Mouse (Mus musculus) myocyte (in vitro differentiated cells): ENCODE data around the gene Hnf4a. TPM values are rescaled to one million over a fixed set of nuclear protein-coding genes. Genes with fewer than 3 reads are reported as not detected.

ENCODE experiments used
- H3K27me3 ChIP-seq: one replicate; pipeline ENCODE4 v1.6.1; 2011; ENCODE audit not compliant: control insufficient read depth, insufficient read depth, insufficient read length
- H3K36me3 ChIP-seq: one replicate; pipeline ENCODE4 v1.6.1; 2011; ENCODE audit not compliant: control insufficient read depth, insufficient read depth
- H3K4me2 ChIP-seq: one replicate; pipeline ENCODE4 v1.6.1; 2011; ENCODE audit warnings: low read depth, control low read depth
- H3K4me3 ChIP-seq: one replicate; pipeline ENCODE4 v1.5.1; 2011; ENCODE audit warnings: mild to moderate bottlenecking, control low read depth, moderate library complexity
- H3K79me2 ChIP-seq: one replicate; pipeline ENCODE4 v1.6.1; 2011; ENCODE audit not compliant: control insufficient read depth, insufficient read depth
- H3ac ChIP-seq: one replicate; pipeline ENCODE4 v1.6.1; 2011; ENCODE audit not compliant: control insufficient read depth, insufficient read length
- CEBPB ChIP-seq: IDR thresholded peaks from 2 replicates; pipeline ENCODE4 v1.6.1; 2011; ENCODE audit warnings: mild to moderate bottlenecking, moderate library complexity; ENCODE audit not compliant: poor library complexity, insufficient read depth, severe bottlenecking
- E2F4 ChIP-seq: IDR thresholded peaks from one replicate; pipeline ENCODE4 v1.6.1; 2011; ENCODE audit warnings: mild to moderate bottlenecking, control low read depth, moderate library complexity; ENCODE audit not compliant: insufficient read depth
- MAX ChIP-seq: IDR thresholded peaks from one replicate; pipeline ENCODE4 v1.6.1; 2011; ENCODE audit warnings: low read depth, mild to moderate bottlenecking, control low read depth
- MYOD1 ChIP-seq, 3 experiments: IDR thresholded peaks; one replicate each; pipeline ENCODE4 v1.6.1; 2011; ENCODE audit warnings: control low read depth in 2 of 3, low read depth in 2 of 3, mild to moderate bottlenecking in 2 of 3, moderate library complexity in 1 of 3; ENCODE audit not compliant: insufficient read length in 2 of 3, control insufficient read depth in 1 of 3
- MYOG ChIP-seq, 3 experiments: IDR thresholded peaks; one replicate each; pipeline ENCODE4 v1.6.1; 2011; ENCODE audit warnings: control low read depth in 2 of 3, low read depth in 2 of 3, mild to moderate bottlenecking in 2 of 3; ENCODE audit not compliant: insufficient read length in 2 of 3, control insufficient read depth in 1 of 3, insufficient read depth in 1 of 3
- POLR2A ChIP-seq: IDR thresholded peaks from one replicate; pipeline ENCODE4 v1.6.1; 2011; ENCODE audit warnings: low read depth, mild to moderate bottlenecking, control low read depth, moderate library complexity; ENCODE audit not compliant: insufficient read length
- POLR2AphosphoS2 ChIP-seq: IDR thresholded peaks from one replicate; pipeline ENCODE4 v1.6.1; 2011; ENCODE audit warnings: low read depth, control low read depth; ENCODE audit not compliant: insufficient read length
- REST ChIP-seq: IDR thresholded peaks from one replicate; pipeline ENCODE4 v1.6.1; 2011; ENCODE audit warnings: mild to moderate bottlenecking, control low read depth, moderate library complexity; ENCODE audit not compliant: insufficient read depth, insufficient read length
- SRF ChIP-seq: IDR thresholded peaks from one replicate; pipeline ENCODE4 v1.6.1; 2011; ENCODE audit warnings: low read depth; ENCODE audit not compliant: control insufficient read depth, insufficient read length
- TCF12 ChIP-seq: IDR thresholded peaks from one replicate; pipeline ENCODE4 v1.6.1; 2011; ENCODE audit warnings: mild to moderate bottlenecking, control low read depth; ENCODE audit not compliant: poor library complexity, insufficient read depth, severe bottlenecking
- TCF3 ChIP-seq: IDR thresholded peaks from one replicate; pipeline ENCODE4 v1.6.1; 2011; ENCODE audit warnings: low read depth, control low read depth; ENCODE audit not compliant: insufficient read length
- USF1 ChIP-seq: IDR thresholded peaks from one replicate; pipeline ENCODE4 v1.6.1; 2011; ENCODE audit warnings: low read depth, mild to moderate bottlenecking, control low read depth, moderate library complexity
- polyA plus RNA-seq: library from polyadenylated mRNA; unstranded; fragments of >200 nt; fragmentation: generic; extraction: Trizol; gene quantifications from one replicate; pipeline ENCODE4 v1.2.1, GENCODE M21; 2012; ENCODE audit warnings: missing spikeins

Hnf4a gene
- polyA plus RNA-seq, 1 experiment, result not detected

DNA sequence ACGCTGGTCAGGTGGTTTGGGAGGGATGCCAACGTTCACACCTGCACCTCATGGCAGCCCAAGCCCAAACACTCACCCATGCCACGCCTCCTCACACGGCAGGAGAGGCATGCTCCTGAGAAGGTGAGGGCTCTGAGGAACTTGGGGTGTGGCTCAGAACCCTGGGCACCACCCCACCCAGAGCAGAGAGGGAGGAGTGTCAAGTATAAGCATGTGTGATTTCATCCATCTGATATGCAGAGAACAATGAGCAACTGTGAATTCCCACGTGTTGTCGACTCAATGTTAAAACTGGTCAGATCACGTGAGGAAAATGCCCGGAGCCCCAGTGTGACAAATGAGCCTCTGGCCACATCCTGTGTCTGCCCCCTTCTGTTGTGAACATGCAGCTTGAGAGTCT lies 39.8 kb upstream of the Hnf4a start:
- no peak overlapping the region for H3ac ChIP-seq
- TF ChIP-seq POLR2AphosphoS2 (peak; percentile 31), POLR2A (no peak), SRF (no peak), E2F4 (no peak), CEBPB (no peak), USF1 (peak; percentile 81), MYOD1 (IDR thresholded peaks at IDR 0.05; ENCODE audit: control insufficient read depth in 1 of 3, insufficient read length in 2 of 3, low read depth in 2 of 3) (peak in 1 of 3 experiments; percentile 12), MYOG (IDR thresholded peaks at IDR 0.05; ENCODE audit: control insufficient read depth in 1 of 3, insufficient read depth in 1 of 3, insufficient read length in 2 of 3, low read depth in 2 of 3) (peak in 1 of 3 experiments; percentile 50), TCF3 (no peak), MAX (no peak)
- no peak overlapping the region for H3K4me3 ChIP-seq
- H3K27me3 ChIP-seq, result no peaks in the 10 kb centered on the region
- H3K4me2 ChIP-seq, result no peak overlapping the region
- H3K36me3 ChIP-seq, result peaks cover 7% of the 10 kb centered on the region
- H3K79me2 ChIP-seq, result no peaks in the 10 kb centered on the region

DNA sequence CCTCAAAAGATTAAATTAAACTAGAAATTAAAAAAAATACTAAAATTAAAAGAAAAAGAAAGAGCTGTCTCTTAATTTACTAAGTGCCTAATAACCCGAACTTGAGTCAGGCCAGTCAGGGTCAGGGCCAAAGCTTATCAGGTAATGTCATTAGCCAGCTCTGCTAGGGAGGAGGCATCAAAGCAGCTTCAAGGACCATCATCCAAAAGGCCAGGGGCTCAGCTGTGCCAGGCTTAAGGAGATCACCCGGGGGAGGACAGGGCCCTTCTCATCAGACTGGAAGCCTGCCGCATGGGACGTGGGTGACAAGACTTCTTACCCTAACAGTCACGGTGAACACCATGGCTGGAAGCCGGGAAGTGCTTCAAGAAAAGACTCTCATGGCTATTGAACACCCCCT lies 39.0 kb upstream of the Hnf4a start:
- peaks cover 7% of the 10 kb centered on the region for H3K36me3 ChIP-seq
- H3K27me3 ChIP-seq, result no peaks in the 10 kb centered on the region
- H3ac ChIP-seq, result no peak overlapping the region
- no peak overlapping the region for H3K4me3 ChIP-seq
- TF ChIP-seq POLR2A (no peak), USF1 (no peak), CEBPB (no peak), MYOG (IDR thresholded peaks at IDR 0.05; ENCODE audit: control insufficient read depth in 1 of 3, insufficient read depth in 1 of 3, insufficient read length in 2 of 3, low read depth in 2 of 3) (no peak), REST (no peak), MAX (no peak), MYOD1 (IDR thresholded peaks at IDR 0.05; ENCODE audit: control insufficient read depth in 1 of 3, insufficient read length in 2 of 3, low read depth in 2 of 3) (no peak), SRF (no peak), TCF3 (no peak), TCF12 (no peak), E2F4 (no peak), POLR2AphosphoS2 (no peak)
- H3K4me2 ChIP-seq, result no peak overlapping the region
- no peaks in the 10 kb centered on the region for H3K79me2 ChIP-seq

DNA sequence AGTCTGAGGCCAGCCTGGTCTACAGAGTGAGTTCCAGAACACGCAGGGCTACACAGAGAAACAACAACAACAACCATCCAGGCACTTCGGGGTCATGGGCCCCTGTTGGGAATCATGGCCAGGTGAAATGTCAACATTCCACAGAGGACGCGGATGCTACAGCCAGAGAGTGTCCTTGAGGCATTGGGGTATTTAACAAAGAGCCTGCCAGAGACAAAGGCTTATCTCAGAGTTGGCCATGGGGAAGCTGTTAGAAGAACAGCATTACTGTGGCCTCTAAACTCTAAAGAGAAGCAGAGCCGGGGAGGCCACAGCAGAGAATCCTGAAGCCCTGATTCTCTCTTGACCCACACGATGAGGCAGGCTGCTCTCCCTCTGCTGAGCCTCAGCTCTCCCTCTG lies 37.7 kb upstream of the Hnf4a start:
- H3K4me3 ChIP-seq, result no peak overlapping the region
- H3K27me3 ChIP-seq, result no peaks in the 10 kb centered on the region
- H3ac ChIP-seq, result no peak overlapping the region
- peaks cover 7% of the 10 kb centered on the region for H3K36me3 ChIP-seq
- no peaks in the 10 kb centered on the region for H3K79me2 ChIP-seq
- H3K4me2 ChIP-seq, result no peak overlapping the region
- TF ChIP-seq MYOD1 (IDR thresholded peaks at IDR 0.05; ENCODE audit: control insufficient read depth in 1 of 3, insufficient read length in 2 of 3, low read depth in 2 of 3), result no peak
- no peak for TF ChIP-seq TCF3
- no peak for TF ChIP-seq CEBPB
- no peak for TF ChIP-seq USF1
- no peak for TF ChIP-seq REST
- no peak for TF ChIP-seq MYOG (IDR thresholded peaks at IDR 0.05; ENCODE audit: control insufficient read depth in 1 of 3, insufficient read depth in 1 of 3, insufficient read length in 2 of 3, low read depth in 2 of 3)
- no peak for TF ChIP-seq POLR2AphosphoS2
- no peak for TF ChIP-seq MAX
- TF ChIP-seq E2F4, result no peak
- no peak for TF ChIP-seq SRF
- no peak for TF ChIP-seq TCF12

DNA sequence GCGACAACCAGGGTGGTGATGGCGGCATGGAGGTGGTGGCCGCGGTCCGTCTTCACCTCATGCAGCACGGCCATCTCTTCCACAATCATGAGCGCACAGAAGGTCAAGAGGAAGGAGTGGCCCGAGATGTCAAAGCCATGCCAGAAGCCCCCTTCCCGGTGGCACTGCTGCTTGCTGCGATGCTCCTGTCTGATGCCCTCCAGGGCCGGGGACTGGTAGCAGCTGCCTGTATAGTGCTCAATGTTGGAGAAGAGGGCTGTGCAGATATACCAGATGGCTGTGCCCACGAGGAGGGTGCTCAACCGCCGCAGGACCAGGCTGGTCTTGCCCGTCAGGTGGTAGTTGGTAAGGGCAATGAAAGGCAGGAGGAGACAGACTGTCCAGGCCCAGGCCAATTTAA lies 36.9 kb upstream of the Hnf4a start:
- H3K79me2 ChIP-seq, result no peaks in the 10 kb centered on the region
- no peaks in the 10 kb centered on the region for H3K27me3 ChIP-seq
- no peak overlapping the region for H3K4me3 ChIP-seq
- H3ac ChIP-seq, result no peak overlapping the region
- no peak for TF ChIP-seq MYOG (IDR thresholded peaks at IDR 0.05; ENCODE audit: control insufficient read depth in 1 of 3, insufficient read depth in 1 of 3, insufficient read length in 2 of 3, low read depth in 2 of 3)
- no peak for TF ChIP-seq MYOD1 (IDR thresholded peaks at IDR 0.05; ENCODE audit: control insufficient read depth in 1 of 3, insufficient read length in 2 of 3, low read depth in 2 of 3)
- TF ChIP-seq MAX, result no peak
- TF ChIP-seq POLR2A, result no peak
- no peak for TF ChIP-seq REST
- no peak overlapping the region for H3K4me2 ChIP-seq
- peaks cover 7% of the 10 kb centered on the region for H3K36me3 ChIP-seq

DNA sequence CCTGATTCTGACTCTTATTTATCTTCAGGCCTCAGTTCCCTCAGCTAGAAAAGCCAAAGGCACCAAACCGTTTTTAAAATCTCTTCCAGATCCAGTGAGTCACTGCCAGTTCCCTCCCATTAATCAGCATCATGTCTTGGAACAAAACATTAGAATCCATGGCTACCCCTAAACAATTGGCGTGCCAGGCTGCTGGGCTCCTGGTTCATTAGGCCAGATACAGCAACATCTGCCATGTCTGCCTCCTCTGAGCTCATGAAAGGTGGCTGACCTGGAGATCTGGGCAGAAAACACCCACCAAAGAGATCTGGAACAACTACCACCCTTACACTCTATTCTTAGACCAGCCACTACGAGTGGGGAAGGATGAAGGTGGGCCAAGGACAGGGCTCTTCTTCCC lies 35.5 kb upstream of the Hnf4a start:
- Histone ChIP-seq H3K79me2 (no peaks in the 10 kb centered on the region), H3K36me3 (peaks cover 7% of the 10 kb centered on the region), H3K4me3 (peak overlapping the region; percentile 85)

More for the DNA sequence above, 35.5 kb upstream of the Hnf4a start:
- no peak for TF ChIP-seq MYOD1 (IDR thresholded peaks at IDR 0.05; ENCODE audit: control insufficient read depth in 1 of 3, insufficient read length in 2 of 3, low read depth in 2 of 3)
- no peak for TF ChIP-seq USF1
- no peak for TF ChIP-seq TCF12
- no peak for TF ChIP-seq CEBPB
- TF ChIP-seq E2F4, result no peak
- TF ChIP-seq TCF3, result no peak
- no peak for TF ChIP-seq POLR2AphosphoS2
- no peak for TF ChIP-seq REST
- TF ChIP-seq SRF, result no peak
- TF ChIP-seq POLR2A, result no peak
- no peak for TF ChIP-seq MAX
- no peak for TF ChIP-seq MYOG (IDR thresholded peaks at IDR 0.05; ENCODE audit: control insufficient read depth in 1 of 3, insufficient read depth in 1 of 3, insufficient read length in 2 of 3, low read depth in 2 of 3)
- Histone ChIP-seq H3K4me2 (peak overlapping the region; percentile 96), H3ac (no peak overlapping the region), H3K27me3 (no peaks in the 10 kb centered on the region)
